Mouse (Mus musculus) right cerebral cortex, postnatal 25 days (tissue): ENCODE measurements around the gene Syt1.

Experiments
- DNase-seq: peaks from one replicate; pipeline ENCODE4 v3.0.0; 2022

Gene Syt1

GRCm38 (mm10) chr10:108636086-108636485, 374.7 kb downstream of the Syt1 start:
- no peak for DNase-seq

GRCm38 (mm10) chr10:108635616-108636015, 375.2 kb downstream of the Syt1 start:
- DNase-seq: no peak

GRCm38 (mm10) chr10:108630841-108631240, 379.9 kb downstream of the Syt1 start:
- DNase-seq: no peak

GRCm38 (mm10) chr10:108626404-108626803, 384.4 kb downstream of the Syt1 start:
- no peak for DNase-seq

- DNase-seq: no peak
These were observed 387.8 kb downstream of the Syt1 start for GRCm38 (mm10) chr10:108623002-108623401.

- no peak for DNase-seq
These were observed 390.9 kb downstream of the Syt1 start for GRCm38 (mm10) chr10:108619861-108620260.

GRCm38 (mm10) chr10:108619217-108619616, 391.6 kb downstream of the Syt1 start:
- DNase-seq: no peak

GRCm38 (mm10) chr10:108610057-108610644, 400.6 kb downstream of the Syt1 start:
- peak; percentile 52 for DNase-seq

- no peak for DNase-seq
These were observed 408.9 kb downstream of the Syt1 start for GRCm38 (mm10) chr10:108601672-108602412.

GRCm38 (mm10) chr10:108600693-108601092, 410.1 kb downstream of the Syt1 start:
- peak; percentile 55 for DNase-seq

- no peak for DNase-seq
These were observed 413.4 kb downstream of the Syt1 start for GRCm38 (mm10) chr10:108597385-108597784.

GRCm38 (mm10) chr10:108596162-108596927, 414.4 kb downstream of the Syt1 start:
- DNase-seq: no peak

- DNase-seq: no peak
These were observed 421.4 kb downstream of the Syt1 start for GRCm38 (mm10) chr10:108589355-108589754.

GRCm38 (mm10) chr10:108588924-108589323, 421.9 kb downstream of the Syt1 start:
- DNase-seq: no peak

- DNase-seq: no peak
These were observed 427.1 kb downstream of the Syt1 start for GRCm38 (mm10) chr10:108583694-108584093.

- no peak for DNase-seq
These were observed 428.4 kb downstream of the Syt1 start for GRCm38 (mm10) chr10:108582397-108582730.

- DNase-seq: no peak
These were observed 429.0 kb downstream of the Syt1 start for GRCm38 (mm10) chr10:108581555-108582396.

- DNase-seq: no peak
These were observed 429.9 kb downstream of the Syt1 start for GRCm38 (mm10) chr10:108580786-108581420.

GRCm38 (mm10) chr10:108579396-108579795, 431.4 kb downstream of the Syt1 start:
- DNase-seq: no peak

GRCm38 (mm10) chr10:108577611-108578010, 433.2 kb downstream of the Syt1 start:
- DNase-seq: no peak

- no peak for DNase-seq
These were observed 438.0 kb downstream of the Syt1 start for GRCm38 (mm10) chr10:108572764-108573163.

- no peak for DNase-seq
These were observed 439.7 kb downstream of the Syt1 start for GRCm38 (mm10) chr10:108571104-108571503.
